Mouse (Mus musculus) G1E (cell line): ENCODE data around the gene Acrv1. TPM values are rescaled to one million over a fixed set of nuclear protein-coding genes. Genes with fewer than 3 reads are reported as not detected.

Source experiments
- ATAC-seq: 2 replicates; pipeline ENCODE4 v1.8.0; 2016; ENCODE audit warnings: mild to moderate bottlenecking; ENCODE audit not compliant: insufficient number of reproducible peaks, poor library complexity, low FRiP score, severe bottlenecking; ENCODE audit errors: extremely low read depth
- DNase-seq: peaks from one replicate; pipeline ENCODE4 v3.0.0; 2012; ENCODE audit warnings: low spot score
- H3K27me3 ChIP-seq: 2 replicates; pipeline ENCODE4 v1.6.1; 2012; ENCODE audit warnings: mild to moderate bottlenecking, low read length, inconsistent platforms; ENCODE audit not compliant: insufficient read depth
- H3K36me3 ChIP-seq: replicated peaks from 2 replicates; pipeline ENCODE3; 2012; ENCODE audit warnings: mild to moderate bottlenecking, inconsistent platforms
- H3K4me1 ChIP-seq: 2 replicates; pipeline ENCODE4 v1.6.1; 2012; ENCODE audit warnings: low read depth, low read length, inconsistent platforms, mixed read lengths; ENCODE audit not compliant: insufficient read depth
- H3K4me3 ChIP-seq: 2 replicates; pipeline ENCODE4 v1.5.1; 2012; ENCODE audit warnings: low read depth, mild to moderate bottlenecking, inconsistent platforms, low read length, moderate library complexity, mixed read lengths
- H3K9me3 ChIP-seq: replicated peaks from 2 replicates; pipeline ENCODE4 v1.6.1; 2012; ENCODE audit warnings: inconsistent platforms
- CTCF ChIP-seq: IDR thresholded peaks from 2 replicates; pipeline ENCODE4 v1.5.1; 2012; ENCODE audit warnings: low read depth, low read length, inconsistent platforms, mixed read lengths
- GATA1 ChIP-seq: IDR thresholded peaks from 2 replicates; pipeline ENCODE4 v1.6.1; 2012; ENCODE audit warnings: borderline replicate concordance, low read length, inconsistent platforms, mixed read lengths
- GATA2 ChIP-seq: IDR thresholded peaks from 2 replicates; pipeline ENCODE4 v1.6.1; 2012; ENCODE audit warnings: low read depth, low read length, inconsistent platforms, borderline replicate concordance
- POLR2AphosphoS5 ChIP-seq: IDR thresholded peaks from 2 replicates; pipeline ENCODE4 v1.6.1; 2012; ENCODE audit warnings: low read depth, low read length, inconsistent platforms; ENCODE audit not compliant: insufficient replicate concordance
- TAL1 ChIP-seq: conservative IDR thresholded peaks from 2 replicates; pipeline ENCODE4 v1.6.1; 2012; ENCODE audit warnings: low read depth, low read length, inconsistent platforms, mixed read lengths
- polyA plus RNA-seq: library from polyadenylated mRNA; stranded (reverse); fragments of >175 nt; gene quantifications from 2 replicates; pipeline ENCODE4 v1.2.3, GENCODE M21; 2012
- total RNA-seq, 2 experiments: library from RNA; stranded (forward) in 1 of 2; stranded (reverse) in 1 of 2; fragments of 200-1000 nt in 1 of 2; fragments of >200 nt in 1 of 2; fragmentation: Nextera tagmentation in 1 of 2; gene quantifications; 2 replicates each; pipeline ENCODE4 v1.2.3; 2014 to 2017

Gene Acrv1
- total and polyA plus RNA-seq, 3 experiments = 0.05 TPM; not detected in 2

- DNase-seq = no peak
Measured at GRCm38 (mm10) chr9:36716624-36717023, 23.6 kb downstream of the Acrv1 start.

GRCm38 (mm10) chr9:36726131-36727033 is 33.4 kb downstream of the Acrv1 start:
- ATAC-seq (peak; percentile 62), DNase-seq (peak; percentile 54)
- Histone ChIP-seq H3K4me1 (peaks cover 25% of the 10 kb centered on the region), H3K36me3 (peaks cover 52% of the 10 kb centered on the region), H3K9me3 (no peaks in the 10 kb centered on the region), H3K4me3 (peak overlapping the region; percentile 81), H3K27me3 (no peaks in the 10 kb centered on the region)
- TF ChIP-seq TAL1 (no peak), POLR2AphosphoS5 (0 out of 2 replicates have a peak, but pooled peaks have one; percentile 65), CTCF (no peak)

More at GRCm38 (mm10) chr9:36716624-36717023, 23.6 kb downstream of the Acrv1 start:
- Histone ChIP-seq H3K4me1 (peaks cover 5% of the 10 kb centered on the region; the same call in 1 of the 2 replicates), H3K4me3 (no peak overlapping the region), H3K9me3 (no peaks in the 10 kb centered on the region), H3K36me3 (peaks cover 67% of the 10 kb centered on the region), H3K27me3 (no peaks in the 10 kb centered on the region)
- ATAC-seq = no peak
- TF ChIP-seq GATA1 = no peak
- TF ChIP-seq CTCF = no peak
- TF ChIP-seq GATA2 = no peak
- no peak for TF ChIP-seq POLR2AphosphoS5
- TF ChIP-seq TAL1 = no peak

- Histone ChIP-seq H3K27me3 (no peaks in the 10 kb centered on the region), H3K4me1 (peaks cover 20% of the 10 kb centered on the region), H3K9me3 (no peaks in the 10 kb centered on the region), H3K4me3 (peak within 1 kb of the TSS; percentile 81), H3K36me3 (peaks cover 50% of the 10 kb centered on the region)
- peak; percentile 37; the same call in 1 of the 2 replicates for ATAC-seq
- peak; percentile 2 for DNase-seq
- TF ChIP-seq TAL1 = no peak
- TF ChIP-seq CTCF = no peak
- TF ChIP-seq GATA1 = no peak
- no peak for TF ChIP-seq GATA2
- TF ChIP-seq POLR2AphosphoS5 = no peak
Measured at GRCm38 (mm10) chr9:36727034-36727755, 34.2 kb downstream of the Acrv1 start, which contains the start of gene Chek1. Chek1 (minus strand) TSS chr9:36727065.

Other genes starting within 250 kb of the Acrv1 start
- gene Gm9513, start 217.6 kb upstream of the Acrv1 start, total RNA-seq (2014; fragmentation: Nextera tagmentation) = not detected in 2 replicates
- not detected in 2 replicates for gene Gm9513, start 217.6 kb upstream of the Acrv1 start, total RNA-seq (2017)
- gene Gm9513, start 217.6 kb upstream of the Acrv1 start, polyA plus RNA-seq = not detected in 2 replicates
- gene Gm5615, start 151.3 kb upstream of the Acrv1 start, total RNA-seq (2014; fragmentation: Nextera tagmentation) = not detected in 2 replicates
- not detected in 2 replicates for gene Gm5615, start 151.3 kb upstream of the Acrv1 start, total RNA-seq (2017)
- not detected in 2 replicates for gene Gm5615, start 151.3 kb upstream of the Acrv1 start, polyA plus RNA-seq
- not detected in 2 replicates for gene Gm17689, start 110.6 kb upstream of the Acrv1 start, total RNA-seq (2014; fragmentation: Nextera tagmentation)
- gene Gm17689, start 110.6 kb upstream of the Acrv1 start, total RNA-seq (2017) = not detected in 2 replicates
- not detected in 2 replicates for gene Gm17689, start 110.6 kb upstream of the Acrv1 start, polyA plus RNA-seq
- not detected in 2 replicates for gene A630095E13Rik, start 49.8 kb upstream of the Acrv1 start, total RNA-seq (2014; fragmentation: Nextera tagmentation)
- 0.05 TPM in 1 of 2 replicates, not detected in the other for gene A630095E13Rik, start 49.8 kb upstream of the Acrv1 start, total RNA-seq (2017)
- not detected in 2 replicates for gene A630095E13Rik, start 49.8 kb upstream of the Acrv1 start, polyA plus RNA-seq
- gene Chek1, start 33.8 kb downstream of the Acrv1 start, total RNA-seq (2014; fragmentation: Nextera tagmentation) = 45.7 and 74.2 TPM in 2 replicates
- gene Chek1, start 33.8 kb downstream of the Acrv1 start, total RNA-seq (2017) = 59.8 and 78.7 TPM in 2 replicates
- 3.1 TPM in 2 replicates for gene Chek1, start 33.8 kb downstream of the Acrv1 start, polyA plus RNA-seq
- 463 and 533 TPM in 2 replicates for gene Stt3a, start 74.5 kb downstream of the Acrv1 start, total RNA-seq (2014; fragmentation: Nextera tagmentation)
- gene Stt3a, start 74.5 kb downstream of the Acrv1 start, total RNA-seq (2017) = 565 and 862 TPM in 2 replicates
- 2.2 and 7.1 TPM in 2 replicates for gene Stt3a, start 74.5 kb downstream of the Acrv1 start, polyA plus RNA-seq
- gene Ei24, start 104.2 kb downstream of the Acrv1 start, total RNA-seq (2014; fragmentation: Nextera tagmentation) = 54.2 and 63.3 TPM in 2 replicates
- gene Ei24, start 104.2 kb downstream of the Acrv1 start, total RNA-seq (2017) = 44.6 and 47.3 TPM in 2 replicates
- gene Ei24, start 104.2 kb downstream of the Acrv1 start, polyA plus RNA-seq = 32.2 and 39.9 TPM in 2 replicates
- not detected in 2 replicates for gene Fez1, start 128.6 kb downstream of the Acrv1 start, total RNA-seq (2014; fragmentation: Nextera tagmentation)
- gene Fez1, start 128.6 kb downstream of the Acrv1 start, total RNA-seq (2017) = 0.12 and 0.44 TPM in 2 replicates
- gene Fez1, start 128.6 kb downstream of the Acrv1 start, polyA plus RNA-seq = not detected in 2 replicates